Mouse (Mus musculus) embryonic facial prominence, embryonic 10.5 days (tissue): ENCODE data around the gene Olfr1537. TPM values are rescaled to one million over a fixed set of nuclear protein-coding genes. Genes with fewer than 3 reads are reported as not detected.

ENCODE experiments used
- DNase-seq: peaks from one replicate; pipeline ENCODE4 v3.0.0-alpha.2; 2017; ENCODE audit warnings: low spot score
- H3K27ac ChIP-seq: fragments of 300-500 bp; sonication (generic); replicated peaks from 2 replicates; pipeline ENCODE4 v1.5.1; 2016; ENCODE audit warnings: mild to moderate bottlenecking
- H3K27me3 ChIP-seq: fragments of 300-500 bp; sonication (generic); replicated peaks from 2 replicates; pipeline ENCODE4 v1.6.1; 2016; ENCODE audit warnings: low read depth, mild to moderate bottlenecking; ENCODE audit not compliant: poor library complexity, severe bottlenecking
- H3K36me3 ChIP-seq: fragments of 300-500 bp; sonication (generic); replicated peaks from 2 replicates; pipeline ENCODE4 v1.6.1; 2016; ENCODE audit warnings: mild to moderate bottlenecking, moderate library complexity
- H3K4me1 ChIP-seq: fragments of 300-500 bp; sonication (generic); 2 replicates; pipeline ENCODE4 v1.6.1; 2016
- H3K4me3 ChIP-seq: fragments of 300-500 bp; sonication (generic); 2 replicates; pipeline ENCODE4 v1.5.1; 2016; ENCODE audit warnings: mild to moderate bottlenecking, moderate library complexity
- H3K9me3 ChIP-seq: fragments of 300-500 bp; sonication (generic); 2 replicates; pipeline ENCODE4 v1.6.1; 2016; ENCODE audit warnings: mild to moderate bottlenecking
- WGBS: fragments of 180-500 bp; shearing (Covaris S2); methylation state at CpG from one replicate; pipeline ENCODE4 v1.1.7; 2016; 5-methylcytosine and 5-hydroxymethylcytosine counted together
- polyA plus RNA-seq: library from polyadenylated mRNA; unstranded; fragments of >200 nt; fragmentation: Nextera tagmentation; extraction: Ambion mirVana; gene quantifications from 2 replicates; pipeline ENCODE4 v1.2.1, GENCODE M21; 2016

Olfr1537 gene
- not detected in 2 replicates for polyA plus RNA-seq

DNA sequence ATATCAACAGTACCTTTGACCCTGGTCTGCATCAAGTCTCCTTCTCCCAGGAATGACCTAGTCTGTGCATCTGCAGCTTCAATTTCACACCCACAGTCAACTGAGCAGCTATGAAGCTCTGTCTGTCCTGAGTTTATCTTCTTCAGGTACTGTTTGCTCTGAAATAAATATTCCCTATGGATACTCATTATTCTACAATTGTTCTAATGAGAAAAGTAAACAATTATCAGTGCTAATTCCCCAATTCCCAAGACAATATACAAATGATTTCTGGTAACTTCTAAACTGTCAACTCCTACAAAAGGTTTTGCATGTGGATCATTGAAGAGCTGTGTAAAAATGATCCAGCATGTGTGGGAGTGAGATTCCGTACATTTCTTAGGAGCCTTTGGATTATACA, at the start of gene Olfr1537:
Gene Olfr1537, minus strand, starts transcription at position 101 of the 400 bp plus-strand sequence.
- no peaks in the 10 kb centered on the region for H3K4me1 ChIP-seq
- H3K9me3 ChIP-seq = no peaks in the 10 kb centered on the region
- no peak within 1 kb of the TSS for H3K27ac ChIP-seq
- no peaks in the 10 kb centered on the region for H3K36me3 ChIP-seq
- 86% methylated on average over 1 of the region's 1 CpGs for WGBS
- no peaks in the 10 kb centered on the region for H3K27me3 ChIP-seq
- H3K4me3 ChIP-seq = no peak within 1 kb of the TSS
- no peak for DNase-seq

GRCm38 (mm10) chr9:39287136-39287535, 37.3 kb upstream of the Olfr1537 start:
- Histone ChIP-seq H3K27ac (no peak overlapping the region), H3K36me3 (no peaks in the 10 kb centered on the region), H3K4me1 (no peaks in the 10 kb centered on the region), H3K4me3 (no peak overlapping the region), H3K9me3 (no peaks in the 10 kb centered on the region), H3K27me3 (no peaks in the 10 kb centered on the region)
- 95% methylated on average over 2 of the region's 2 CpGs for WGBS
- no peak for DNase-seq

DNA sequence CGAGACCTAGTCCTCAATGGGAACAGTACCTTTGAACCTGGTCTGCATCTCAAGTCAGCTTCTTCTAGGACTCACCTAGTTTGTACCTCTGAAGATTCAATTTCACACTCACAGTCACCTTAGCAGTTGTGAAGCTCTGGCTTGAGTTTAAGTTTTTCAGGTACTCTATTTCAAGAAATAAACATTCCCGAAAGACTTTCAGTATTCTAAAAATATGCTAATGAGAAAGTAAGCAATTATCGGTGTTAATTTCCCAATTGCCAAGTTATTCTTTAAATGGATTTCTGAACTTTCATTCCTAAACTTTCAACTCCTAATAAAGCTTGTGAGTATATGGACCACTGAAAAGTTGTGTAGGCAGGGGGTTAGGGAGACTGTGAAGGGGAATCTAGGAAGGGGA, 26.9 kb upstream of the Olfr1537 start, which contains the start of gene Olfr945:
Gene Olfr945, minus strand, starts transcription at position 101 of the 400 bp plus-strand sequence.
- Histone ChIP-seq H3K36me3 (no peaks in the 10 kb centered on the region), H3K27ac (no peak within 1 kb of the TSS), H3K4me3 (no peak within 1 kb of the TSS), H3K9me3 (no peaks in the 10 kb centered on the region), H3K4me1 (no peaks in the 10 kb centered on the region), H3K27me3 (no peaks in the 10 kb centered on the region)
- WGBS = 89% methylated on average over 3 of the region's 3 CpGs
- DNase-seq = no peak

- H3K4me1 ChIP-seq = no peaks in the 10 kb centered on the region
- H3K27ac ChIP-seq = no peak within 1 kb of the TSS
- H3K36me3 ChIP-seq = no peaks in the 10 kb centered on the region
- no peak within 1 kb of the TSS for H3K4me3 ChIP-seq
- H3K27me3 ChIP-seq = no peaks in the 10 kb centered on the region
- no peak for DNase-seq
- no peaks in the 10 kb centered on the region for H3K9me3 ChIP-seq
Measured at GRCm38 (mm10) chr9:39201620-39202019, 48.2 kb downstream of the Olfr1537 start, which contains the start of gene Olfr944. TSS of gene Olfr944 (plus strand) at chr9:39201920.

Other genes starting within 250 kb of the Olfr1537 start
- gene Olfr146, start 226.6 kb downstream of the Olfr1537 start, polyA plus RNA-seq = not detected in 2 replicates
- not detected in 2 replicates for gene Olfr937, start 185.0 kb downstream of the Olfr1537 start, polyA plus RNA-seq
- gene Olfr938, start 171.1 kb downstream of the Olfr1537 start, polyA plus RNA-seq = not detected in 2 replicates
- gene Olfr27, start 121.9 kb downstream of the Olfr1537 start, polyA plus RNA-seq = not detected in 2 replicates
- gene Olfr943, start 83.7 kb downstream of the Olfr1537 start, polyA plus RNA-seq = not detected in 2 replicates
- gene Olfr944, start 48.1 kb downstream of the Olfr1537 start, polyA plus RNA-seq = not detected in 2 replicates
- not detected in 2 replicates for gene Olfr945, start 26.8 kb upstream of the Olfr1537 start, polyA plus RNA-seq
- not detected in 2 replicates for gene Olfr948, start 76.1 kb upstream of the Olfr1537 start, polyA plus RNA-seq
- not detected in 2 replicates for gene Olfr951, start 137.4 kb upstream of the Olfr1537 start, polyA plus RNA-seq
- gene Olfr952, start 177.2 kb upstream of the Olfr1537 start, polyA plus RNA-seq = not detected in 2 replicates
- not detected in 2 replicates for gene Olfr954, start 206.7 kb upstream of the Olfr1537 start, polyA plus RNA-seq
- not detected in 2 replicates for gene Olfr955, start 221.9 kb upstream of the Olfr1537 start, polyA plus RNA-seq
- gene Olfr44, start 244.0 kb upstream of the Olfr1537 start, polyA plus RNA-seq = not detected in 2 replicates